ENCODE assay signal across 13 mouse cellular contexts in genomic region chr10:100200431-100200830, GRCm38 (mm10).
DNase-seq lines count a peak whose midpoint lies in the region; ATAC-seq lines count a peak whose summit lies in the region.
"Had no signal": no experiment of that assay in that cellular context is flagged by ENCODE, and none has a peak within 500 bp of the region (broad histone marks: within the 10 kb centered on the region; RNA-seq: fewer than 3 reads in every experiment).

No protein-coding gene starts in this region.

- no peaks in the 10 kb centered on the region for H3K9me3 ChIP-seq in heart, embryonic 13.5 days
- H3K9me3 ChIP-seq in hindbrain, embryonic 14.5 days (ENCODE audit: control insufficient read depth, low read length): no peaks in the 10 kb centered on the region
- H3K9me3 ChIP-seq in neural tube, embryonic 12.5 days: no peaks in the 10 kb centered on the region
- H3K9me3 ChIP-seq: liver, embryonic 13.5 days had no signal

- H3K4me3 ChIP-seq in heart, embryonic 13.5 days: no peak overlapping the region
- H3K4me3 ChIP-seq in hindbrain, embryonic 14.5 days (replicated peaks; ENCODE audit: low read length): no peak overlapping the region
- H3K4me3 ChIP-seq in neural tube, embryonic 12.5 days: no peak overlapping the region
- H3K4me3 ChIP-seq: heart, adult 2 months; liver, embryonic 13.5 days; megakaryocyte, embryonic 14.5 days had no signal

- no peak overlapping the region for H3K9ac ChIP-seq in heart, embryonic 13.5 days
- no peak overlapping the region for H3K9ac ChIP-seq in hindbrain, embryonic 14.5 days
- H3K9ac ChIP-seq in neural tube, embryonic 12.5 days: no peak overlapping the region
- H3K9ac ChIP-seq: liver, embryonic 13.5 days had no signal

- H3K4me1 ChIP-seq in heart, embryonic 13.5 days: peaks cover 6% of the 10 kb centered on the region; the same call in 1 of the 2 replicates
- peaks cover 5% of the 10 kb centered on the region; the same call in 1 of the 2 replicates for H3K4me1 ChIP-seq in hindbrain, embryonic 14.5 days (replicated peaks; ENCODE audit: control insufficient read depth, insufficient read depth, low read length)
- peaks cover 2% of the 10 kb centered on the region; the same call in 1 of the 2 replicates for H3K4me1 ChIP-seq in neural tube, embryonic 12.5 days
- H3K4me1 ChIP-seq: liver, embryonic 13.5 days; megakaryocyte, embryonic 14.5 days had no signal

- H3K4me2 ChIP-seq in heart, embryonic 13.5 days: peak overlapping the region; percentile 47
- H3K4me2 ChIP-seq in hindbrain, embryonic 14.5 days (replicated peaks): peak overlapping the region; percentile 28
- H3K4me2 ChIP-seq in neural tube, embryonic 12.5 days (replicated peaks): peak overlapping the region; percentile 29; the same call in 1 of the 2 replicates
- H3K4me2 ChIP-seq: liver, embryonic 13.5 days had no signal

- no peak for DNase-seq in heart, adult 9 months (ENCODE audit: low spot score in 2 of 2)
- DNase-seq in embryo, embryonic 10.5 days (ENCODE audit: low spot score): peak; percentile 45
- DNase-seq in hindbrain, embryonic 14.5 days (ENCODE audit: low spot score): peak; percentile 26
- DNase-seq in testis, postnatal 10 days (ENCODE audit: low spot score): no peak
- DNase-seq in cerebellum, adult 9-10 months: no peak
- DNase-seq: cerebellum, postnatal 14 days; heart, adult 2 months; liver, embryonic 13.5 days had no signal

- no peak for ATAC-seq in heart, embryonic 13.5 days (ENCODE audit: extremely low read depth, insufficient number of reproducible peaks, low FRiP score, low TSS enrichment)
- ATAC-seq in hindbrain, embryonic 14.5 days (ENCODE audit: low FRiP score): no peak; the same call in 1 of the 2 replicates
- no peak for ATAC-seq in neural tube, embryonic 12.5 days (ENCODE audit: low FRiP score, low read depth)
- no peak for ATAC-seq in activated CD4-positive, CD25-positive, alpha-beta regulatory T cell, adult 4 months
- ATAC-seq: Patski had no signal

- H3K36me3 ChIP-seq in heart, embryonic 13.5 days: no peaks in the 10 kb centered on the region
- no peaks in the 10 kb centered on the region for H3K36me3 ChIP-seq in hindbrain, embryonic 14.5 days (replicated peaks; ENCODE audit: control insufficient read depth, insufficient read depth)
- no peaks in the 10 kb centered on the region for H3K36me3 ChIP-seq in neural tube, embryonic 12.5 days
- H3K36me3 ChIP-seq: liver, embryonic 13.5 days had no signal

- H3K27me3 ChIP-seq in heart, embryonic 13.5 days (replicated peaks): no peaks in the 10 kb centered on the region
- no peaks in the 10 kb centered on the region for H3K27me3 ChIP-seq in hindbrain, embryonic 14.5 days (ENCODE audit: control insufficient read depth, insufficient read depth, low read length)
- no peaks in the 10 kb centered on the region for H3K27me3 ChIP-seq in neural tube, embryonic 12.5 days (replicated peaks)
- H3K27me3 ChIP-seq: liver, embryonic 13.5 days; megakaryocyte, embryonic 14.5 days had no signal

- no peak overlapping the region for H3K27ac ChIP-seq in heart, embryonic 13.5 days (replicated peaks)
- no peak overlapping the region for H3K27ac ChIP-seq in hindbrain, embryonic 14.5 days
- H3K27ac ChIP-seq in neural tube, embryonic 12.5 days: no peak overlapping the region
- H3K27ac ChIP-seq: heart, adult 2 months; liver, embryonic 13.5 days had no signal

- 16% methylated on average over 8 of the region's 8 CpGs for WGBS in heart, embryonic 13.5 days
- WGBS in hindbrain, embryonic 14.5 days: 3% methylated on average over 8 of the region's 8 CpGs
- WGBS in neural tube, embryonic 12.5 days: 4% methylated on average over 8 of the region's 8 CpGs

Comparison
In these comparisons a context has a peak if more than half of its experiments do, and no peak if none do; other contexts are left out.
1. DNase-seq: peak in embryo, embryonic 10.5 days (single experiment) and hindbrain, embryonic 14.5 days (single experiment); none in heart, adult 9 months (0 of 2), testis, postnatal 10 days (single experiment) and cerebellum, adult 9-10 months (single experiment).
2. Peak in every context shown above with its lines, with median percentiles within 50 percentile points of each other: H3K4me2 ChIP-seq.